11 mouse cellular contexts compared by ENCODE assay signal in the genomic region with DNA sequence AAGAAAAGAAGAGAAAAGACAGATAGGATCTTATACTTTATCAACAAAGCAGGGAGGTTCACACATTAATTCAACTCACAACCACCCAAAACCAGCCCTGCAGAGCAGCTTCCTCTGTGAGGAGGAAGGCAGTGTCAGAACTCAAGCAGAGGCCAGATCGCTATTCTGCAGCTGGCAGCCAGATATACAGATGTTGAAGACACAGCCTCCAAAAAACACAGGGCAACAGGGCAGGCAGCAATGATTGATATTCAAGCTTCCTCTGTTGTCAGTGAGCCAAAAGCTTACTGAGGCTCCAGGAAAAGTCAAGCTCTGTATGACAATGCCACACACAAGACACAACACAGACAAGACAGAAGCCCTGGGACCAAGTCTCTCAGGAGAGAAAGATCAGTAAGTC. TPM values are rescaled to one million over a fixed set of nuclear protein-coding genes. Genes with fewer than 3 reads are reported as not detected.
DNase-seq lines count a peak whose midpoint lies in the region; ATAC-seq lines count a peak whose summit lies in the region.
"Had no signal": no experiment of that assay in that cellular context is flagged by ENCODE, and none has a peak within 500 bp of the region (broad histone marks: within the 10 kb centered on the region; RNA-seq: fewer than 3 reads in every experiment).

No protein-coding gene starts in this region.

- no peak overlapping the region for H3K9ac ChIP-seq in kidney, embryonic 14.5 days (ENCODE audit: low read depth, low read length)
- H3K9ac ChIP-seq: hindbrain, embryonic 15.5 days had no signal

- 67% methylated on average over 1 of the region's 1 CpGs for WGBS in kidney, embryonic 14.5 days

- H3K4me1 ChIP-seq in kidney, embryonic 14.5 days (ENCODE audit: control insufficient read depth, insufficient read depth, low read length), result no peaks in the 10 kb centered on the region
- H3K4me1 ChIP-seq: hindbrain, embryonic 15.5 days had no signal

- no peak overlapping the region for H3K4me3 ChIP-seq in kidney, embryonic 14.5 days (ENCODE audit: low read length)
- H3K4me3 ChIP-seq: hindbrain, embryonic 15.5 days had no signal

- DNase-seq in kidney, adult 11 months, result peak; percentile 73
- DNase-seq in adrenal gland, adult 8-10 months, result peak; percentile 40
- peak; percentile 71 for DNase-seq in kidney, postnatal 14 days
- peak; percentile 63 for DNase-seq in lung, postnatal 25 days (ENCODE audit: low spot score)
- DNase-seq in left cerebral cortex, adult 8-10 months (ENCODE audit: low spot score in 2 of 2), result no peak
- no peak for DNase-seq in spleen, postnatal 14 days (ENCODE audit: low spot score in 2 of 2)
- DNase-seq in gastrocnemius, postnatal 4 days (ENCODE audit: low spot score in 2 of 2), result no peak

- ATAC-seq in kidney, embryonic 14.5 days (ENCODE audit: low FRiP score, low TSS enrichment), result no peak

- H3K27me3 ChIP-seq in kidney, embryonic 14.5 days (ENCODE audit: control insufficient read depth, insufficient read depth, low read length), result no peaks in the 10 kb centered on the region
- H3K27me3 ChIP-seq: hindbrain, embryonic 15.5 days had no signal

- no peak overlapping the region for H3K4me2 ChIP-seq in kidney, embryonic 14.5 days (replicated peaks; ENCODE audit: low read depth, low read length)
- H3K4me2 ChIP-seq: hindbrain, embryonic 15.5 days had no signal

- no peaks in the 10 kb centered on the region for H3K9me3 ChIP-seq in kidney, embryonic 14.5 days (ENCODE audit: control insufficient read depth, low read length)
- H3K9me3 ChIP-seq: hindbrain, embryonic 15.5 days had no signal

- peaks cover 47% of the 10 kb centered on the region for H3K36me3 ChIP-seq in kidney, embryonic 14.5 days (ENCODE audit: control insufficient read depth, insufficient read depth, low read length)

- no peak overlapping the region for H3K27ac ChIP-seq in kidney, embryonic 14.5 days (ENCODE audit: low read depth, low read length)
- H3K27ac ChIP-seq: hindbrain, embryonic 15.5 days had no signal

RNA-seq across cellular contexts. Expression of a gene that starts 11.1 kb away (rescaled TPM):
- 9.4 and 17.9 TPM in 2 replicates for polyA plus RNA-seq in kidney, embryonic 14.5 days (2014; fragmentation: Nextera tagmentation; extraction: Ambion mirVana)
- 10 to 100 TPM; 16.0 to 21.6 (median 18.6) TPM for total RNA-seq in adrenal gland, adult 8-10 months (2022)
- total RNA-seq in left cerebral cortex, adult 8-10 months (2022), result 10 to 100 TPM; 20.0 to 24.2 (median 21.6) TPM
- 10 to 100 TPM; 12.1 to 14.5 TPM for total RNA-seq in gastrocnemius, postnatal 4 days (2021)

RNA-seq across cellular contexts. Expression of a gene that starts 34.9 kb away (rescaled TPM):
- polyA plus RNA-seq in kidney, embryonic 14.5 days (2014; fragmentation: Nextera tagmentation; extraction: Ambion mirVana), result 1.3 and 1.4 TPM in 2 replicates
- 10 to 100 TPM; 18.8 to 32.4 (median 24.6) TPM for total RNA-seq in adrenal gland, adult 8-10 months (2022)
- total RNA-seq in left cerebral cortex, adult 8-10 months (2022), result 1 to 10 TPM; 2.3 to 3.5 (median 2.5) TPM
- 1 to 10 TPM; 4.5 to 6.0 TPM for total RNA-seq in gastrocnemius, postnatal 4 days (2021)

RNA-seq across cellular contexts. Expression of a gene that starts 37.5 kb away (rescaled TPM):
- 0.46 and 0.62 TPM in 2 replicates for polyA plus RNA-seq in kidney, embryonic 14.5 days (2014; fragmentation: Nextera tagmentation; extraction: Ambion mirVana)
- total RNA-seq in adrenal gland, adult 8-10 months (2022), result 10 to 100 TPM; 18.1 to 31.5 (median 20.7) TPM
- 100 to 1,000 TPM; 608 to 681 (median 642) TPM for total RNA-seq in left cerebral cortex, adult 8-10 months (2022)
- total RNA-seq in gastrocnemius, postnatal 4 days (2021), result under 1 TPM; 0.32 to 0.47 TPM
- total RNA-seq: common myeloid progenitor, adult 5-6 weeks had no signal

RNA-seq across cellular contexts. Expression of a gene that starts 42.8 kb away (rescaled TPM):
- 40.0 and 59.2 TPM in 2 replicates for polyA plus RNA-seq in kidney, embryonic 14.5 days (2014; fragmentation: Nextera tagmentation; extraction: Ambion mirVana)
- total RNA-seq in adrenal gland, adult 8-10 months (2022), result 10 to 100 TPM; 26.4 to 74.8 (median 44.5) TPM
- 10 to 100 TPM; 28.9 to 35.7 (median 29.6) TPM for total RNA-seq in left cerebral cortex, adult 8-10 months (2022)
- 10 to 100 TPM; 37.0 to 40.9 TPM for total RNA-seq in gastrocnemius, postnatal 4 days (2021)

RNA-seq across cellular contexts. Expression of a gene that starts 57.0 kb away (rescaled TPM):
- polyA plus RNA-seq in kidney, embryonic 14.5 days (2014; fragmentation: Nextera tagmentation; extraction: Ambion mirVana), result 0.58 TPM in 1 of 2 replicates, not detected in the other
- total RNA-seq in adrenal gland, adult 8-10 months (2022), result under 1 TPM in 3 of 4 experiments, not detected in 1; 0.49 to 0.83 (median 0.58) TPM
- not detected for total RNA-seq in left cerebral cortex, adult 8-10 months (2022)
- not detected for total RNA-seq in gastrocnemius, postnatal 4 days (2021)
- total RNA-seq: common myeloid progenitor, adult 5-6 weeks had no signal
- polyA plus RNA-seq: heart, embryonic 14.5 days had no signal

Comparison
In these comparisons a context has a peak if more than half of its experiments do, and no peak if none do; other contexts are left out.
1. DNase-seq: peak in kidney, adult 11 months (single experiment), adrenal gland, adult 8-10 months (single experiment), kidney, postnatal 14 days (single experiment) and lung, postnatal 25 days (single experiment); none in left cerebral cortex, adult 8-10 months (0 of 2), spleen, postnatal 14 days (0 of 2) and gastrocnemius, postnatal 4 days (0 of 2).
2. RNA of a gene that starts 37.5 kb away (total RNA-seq): 608 to 681 TPM in left cerebral cortex, adult 8-10 months; 18.1 to 31.5 TPM in adrenal gland, adult 8-10 months and 0.32 to 0.47 TPM in gastrocnemius, postnatal 4 days; every median in the first group is over 10 times any median in the second.